Mouse (Mus musculus) left cerebral cortex, adult 18-20 months (tissue): Measurements from ENCODE around the gene Hoxc6. TPM values are rescaled to one million over a fixed set of nuclear protein-coding genes. Genes with fewer than 3 reads are reported as not detected.

Experiments used
- DNase-seq, 2 experiments: peaks; one replicate each; pipeline ENCODE4 v3.0.0; 2021 to 2022; ENCODE audit warnings: low spot score in 2 of 2, mixed read lengths in 1 of 2
- microRNA-seq, 2 experiments: library from miRNA; unstranded; fragments of <30 nt; microRNA quantifications; one replicate each; pipeline ENCODE4 v1.2.0; 2021
- total RNA-seq, 2 experiments: library from RNA; stranded (reverse); gene quantifications; 2 replicates each; pipeline ENCODE4 v1.2.3; 2021

Hoxc6 gene
- total RNA-seq, 2 experiments from 2014 or later: not detected

- no peak for DNase-seq
Observed at GRCm38 (mm10) chr15:103034807-103035547, 36.9 kb downstream of the Hoxc6 start.

- no peak for DNase-seq
Observed at GRCm38 (mm10) chr15:103035548-103035881, 37.5 kb downstream of the Hoxc6 start.

GRCm38 (mm10) chr15:103037579-103037978 lies 39.5 kb downstream of the Hoxc6 start:
- DNase-seq: no peak

GRCm38 (mm10) chr15:103038701-103039480 lies 40.8 kb downstream of the Hoxc6 start:
- no peak for DNase-seq

- no peak for DNase-seq
Observed at GRCm38 (mm10) chr15:103039609-103040008, 41.6 kb downstream of the Hoxc6 start.

- DNase-seq: no peak
Observed at GRCm38 (mm10) chr15:103040601-103041000, 42.5 kb downstream of the Hoxc6 start.

- no peak for DNase-seq
Observed at GRCm38 (mm10) chr15:103041613-103042012, 43.6 kb downstream of the Hoxc6 start.

GRCm38 (mm10) chr15:103042209-103042608 lies 44.2 kb downstream of the Hoxc6 start:
- no peak for DNase-seq

GRCm38 (mm10) chr15:103051670-103052069 lies 53.6 kb downstream of the Hoxc6 start:
- DNase-seq: no peak

- no peak for DNase-seq
Observed at GRCm38 (mm10) chr15:103053210-103053609, 55.2 kb downstream of the Hoxc6 start.

- DNase-seq: no peak
Observed at GRCm38 (mm10) chr15:103056396-103056795, 58.3 kb downstream of the Hoxc6 start.

GRCm38 (mm10) chr15:103058715-103059114 lies 60.7 kb downstream of the Hoxc6 start:
- DNase-seq: no peak

- DNase-seq: no peak
Observed at GRCm38 (mm10) chr15:103059393-103059992, 61.4 kb downstream of the Hoxc6 start.

- no peak for DNase-seq
Observed at GRCm38 (mm10) chr15:103060021-103060340, 61.9 kb downstream of the Hoxc6 start.

GRCm38 (mm10) chr15:103060341-103061130 lies 62.5 kb downstream of the Hoxc6 start:
- DNase-seq: no peak

GRCm38 (mm10) chr15:103061131-103061825 lies 63.2 kb downstream of the Hoxc6 start:
- no peak for DNase-seq

Small RNA genes lying within 50 kb of the gene (microRNA-seq; reads per million reads assigned to microRNA genes)
- gene Mir196a-2 (0 reads per million in 2 experiments), gene Mir615 (0.50 to 1.9 reads per million in 2 experiments)

Other genes starting within 250 kb of the Hoxc6 start
- gene Hoxc13, start 77.2 kb upstream of the Hoxc6 start, total RNA-seq: not detected
- not detected for gene Hoxc12, start 61.5 kb upstream of the Hoxc6 start, total RNA-seq
- gene Hoxc11, start 43.8 kb upstream of the Hoxc6 start, total RNA-seq: not detected
- gene Hoxc10, start 31.5 kb upstream of the Hoxc6 start, total RNA-seq: not detected
- gene Hoxc5, start 30.8 kb upstream of the Hoxc6 start, total RNA-seq: not detected
- not detected for gene Hoxc9, start 21.8 kb upstream of the Hoxc6 start, total RNA-seq
- gene Hoxc8, start 7.7 kb upstream of the Hoxc6 start, total RNA-seq: not detected
- not detected for gene Hoxc4, start 20.7 kb downstream of the Hoxc6 start, total RNA-seq
- gene Smug1, start 168.8 kb downstream of the Hoxc6 start, total RNA-seq: 10 to 100 TPM; 21.8 to 22.6 TPM
- 100 to 1,000 TPM; 181 to 182 TPM for gene Cbx5, start 241.6 kb downstream of the Hoxc6 start, total RNA-seq
- gene Hnrnpa1, start 242.2 kb downstream of the Hoxc6 start, total RNA-seq: 100 to 1,000 TPM; 232 to 268 TPM